Comparison of ENCODE assay signal across 8 mouse cellular contexts in genomic region chr10:39520123-39520989, GRCm38 (mm10).
DNase-seq lines count a peak whose midpoint lies in the region; ATAC-seq and TF ChIP-seq lines count a peak whose summit lies in the region.

No protein-coding gene starts in this region.

- 58% methylated on average over 9 of the region's 9 CpGs for WGBS in embryonic facial prominence, embryonic 11.5 days
- 63% methylated on average over 9 of the region's 9 CpGs for WGBS in hindbrain, embryonic 10.5 days
- WGBS in midbrain, embryonic 12.5 days, result 58% methylated on average over 9 of the region's 9 CpGs
- 50% methylated on average over 9 of the region's 9 CpGs for WGBS in stomach, postnatal 0 days

- DNase-seq in kidney, adult 18-20 months, result peak; percentile 47
- DNase-seq in kidney, adult 11 months, result no peak
- peak; percentile 77 for DNase-seq in adrenal gland, postnatal 10 days
- peak; percentile 71 for DNase-seq in embryonic facial prominence, embryonic 11.5 days (ENCODE audit: low spot score)
- no peak for DNase-seq in hindbrain, embryonic 10.5 days (ENCODE audit: low spot score)
- peak; percentile 52 for DNase-seq in left cerebral cortex, adult 11 months (ENCODE audit: low spot score)
- no peak for DNase-seq in stomach, postnatal 0 days (ENCODE audit: low spot score)

- no peak overlapping the region for H3K4me2 ChIP-seq in embryonic facial prominence, embryonic 11.5 days (ENCODE audit: low read depth, low read length)
- H3K4me2 ChIP-seq in midbrain, embryonic 12.5 days (replicated peaks), result no peak overlapping the region
- no peak overlapping the region for H3K4me2 ChIP-seq in stomach, postnatal 0 days (replicated peaks; ENCODE audit: low read depth)

- peak; percentile 88 for TF ChIP-seq CTCF in stomach, postnatal 0 days (IDR thresholded peaks at IDR 0.05; ENCODE audit: low read depth)

- no peak overlapping the region for H3K4me3 ChIP-seq in embryonic facial prominence, embryonic 11.5 days (ENCODE audit: low read depth, low read length)
- no peak overlapping the region for H3K4me3 ChIP-seq in hindbrain, embryonic 10.5 days
- H3K4me3 ChIP-seq in midbrain, embryonic 12.5 days, result no peak overlapping the region
- no peak overlapping the region for H3K4me3 ChIP-seq in stomach, postnatal 0 days (ENCODE audit: low read depth, low read length)

- H3K9ac ChIP-seq in embryonic facial prominence, embryonic 11.5 days (replicated peaks; ENCODE audit: low read length), result no peak overlapping the region
- no peak overlapping the region for H3K9ac ChIP-seq in midbrain, embryonic 12.5 days (replicated peaks)
- no peak overlapping the region for H3K9ac ChIP-seq in stomach, postnatal 0 days (ENCODE audit: low read length)

- peak; percentile 41; the same call in 1 of the 2 replicates for ATAC-seq in embryonic facial prominence, embryonic 11.5 days (replicated peaks; ENCODE audit: insufficient number of reproducible peaks, low FRiP score, low TSS enrichment, low read depth)
- ATAC-seq in midbrain, embryonic 12.5 days (ENCODE audit: low FRiP score, low read depth), result peak; percentile 72
- peak; percentile 62 for ATAC-seq in stomach, postnatal 0 days (ENCODE audit: low FRiP score, low TSS enrichment)

- no peak overlapping the region for H3K27ac ChIP-seq in embryonic facial prominence, embryonic 11.5 days (replicated peaks; ENCODE audit: low read depth, low read length)
- peak overlapping the region; percentile 50; the same call in 1 of the 2 replicates for H3K27ac ChIP-seq in hindbrain, embryonic 10.5 days
- 0 out of 2 replicates have a peak overlapping the region, but pooled peaks have one; percentile 15 for H3K27ac ChIP-seq in midbrain, embryonic 12.5 days (replicated peaks)
- H3K27ac ChIP-seq in stomach, postnatal 0 days (replicated peaks), result no peak overlapping the region

- no peaks in the 10 kb centered on the region; the same call in 1 of the 2 replicates for H3K36me3 ChIP-seq in embryonic facial prominence, embryonic 11.5 days (replicated peaks; ENCODE audit: control insufficient read depth, insufficient read depth, low read depth, low read length)
- H3K36me3 ChIP-seq in hindbrain, embryonic 10.5 days, result peaks cover 31% of the 10 kb centered on the region
- peaks cover 19% of the 10 kb centered on the region for H3K36me3 ChIP-seq in midbrain, embryonic 12.5 days
- no peaks in the 10 kb centered on the region for H3K36me3 ChIP-seq in stomach, postnatal 0 days (ENCODE audit: control insufficient read depth, insufficient read depth, low read length)

- peaks cover 3% of the 10 kb centered on the region for H3K4me1 ChIP-seq in embryonic facial prominence, embryonic 11.5 days (ENCODE audit: control insufficient read depth, insufficient read depth, low read length)
- peaks cover 62% of the 10 kb centered on the region for H3K4me1 ChIP-seq in hindbrain, embryonic 10.5 days (replicated peaks)
- H3K4me1 ChIP-seq in midbrain, embryonic 12.5 days, result peaks cover 52% of the 10 kb centered on the region
- H3K4me1 ChIP-seq in stomach, postnatal 0 days (replicated peaks; ENCODE audit: control insufficient read depth, insufficient read depth), result no peaks in the 10 kb centered on the region

- H3K9me3 ChIP-seq in embryonic facial prominence, embryonic 11.5 days (replicated peaks; ENCODE audit: control insufficient read depth, low read length), result no peaks in the 10 kb centered on the region
- H3K9me3 ChIP-seq in hindbrain, embryonic 10.5 days, result peaks cover 4% of the 10 kb centered on the region; the same call in 1 of the 2 replicates
- H3K9me3 ChIP-seq in midbrain, embryonic 12.5 days, result no peaks in the 10 kb centered on the region
- H3K9me3 ChIP-seq in stomach, postnatal 0 days (ENCODE audit: control insufficient read depth, low read length), result no peaks in the 10 kb centered on the region

- TF ChIP-seq EP300 in stomach, postnatal 0 days (optimal IDR thresholded peaks at IDR 0.05), result no peak

- H3K27me3 ChIP-seq in embryonic facial prominence, embryonic 11.5 days (ENCODE audit: control insufficient read depth, insufficient read depth, low read length), result no peaks in the 10 kb centered on the region
- no peaks in the 10 kb centered on the region for H3K27me3 ChIP-seq in hindbrain, embryonic 10.5 days (ENCODE audit: insufficient read depth, poor library complexity, severe bottlenecking)
- H3K27me3 ChIP-seq in midbrain, embryonic 12.5 days, result no peaks in the 10 kb centered on the region
- H3K27me3 ChIP-seq in stomach, postnatal 0 days (ENCODE audit: control insufficient read depth, insufficient read depth, low read length), result no peaks in the 10 kb centered on the region

Comparison
In these comparisons a context has a peak if more than half of its experiments do, and no peak if none do; other contexts are left out.
1. DNase-seq: peak in kidney, adult 18-20 months (single experiment), adrenal gland, postnatal 10 days (single experiment), embryonic facial prominence, embryonic 11.5 days (single experiment) and left cerebral cortex, adult 11 months (single experiment); none in kidney, adult 11 months (single experiment), hindbrain, embryonic 10.5 days (single experiment) and stomach, postnatal 0 days (single experiment).
2. H3K27ac ChIP-seq: peak in hindbrain, embryonic 10.5 days (single experiment) and midbrain, embryonic 12.5 days (single experiment); none in embryonic facial prominence, embryonic 11.5 days (single experiment) and stomach, postnatal 0 days (single experiment).
3. Peak in every context shown above with its lines, with median percentiles within 50 percentile points of each other: ATAC-seq.